Mouse (Mus musculus) kidney, postnatal 10 days (tissue): Measurements from ENCODE around the gene Igsf10.
A peak's percentile ranks its signal among the peaks of the same experiment; 100 is the strongest.
"Not testable (repeated sequence)": the region's sequence is repeated elsewhere in the genome, so short reads cannot be mapped to it uniquely, and the experiment has no call there.

Experiments
- DNase-seq: peaks from one replicate; pipeline ENCODE4 v3.0.0; 2021; ENCODE audit warnings: mixed read lengths

The Igsf10 gene

DNA sequence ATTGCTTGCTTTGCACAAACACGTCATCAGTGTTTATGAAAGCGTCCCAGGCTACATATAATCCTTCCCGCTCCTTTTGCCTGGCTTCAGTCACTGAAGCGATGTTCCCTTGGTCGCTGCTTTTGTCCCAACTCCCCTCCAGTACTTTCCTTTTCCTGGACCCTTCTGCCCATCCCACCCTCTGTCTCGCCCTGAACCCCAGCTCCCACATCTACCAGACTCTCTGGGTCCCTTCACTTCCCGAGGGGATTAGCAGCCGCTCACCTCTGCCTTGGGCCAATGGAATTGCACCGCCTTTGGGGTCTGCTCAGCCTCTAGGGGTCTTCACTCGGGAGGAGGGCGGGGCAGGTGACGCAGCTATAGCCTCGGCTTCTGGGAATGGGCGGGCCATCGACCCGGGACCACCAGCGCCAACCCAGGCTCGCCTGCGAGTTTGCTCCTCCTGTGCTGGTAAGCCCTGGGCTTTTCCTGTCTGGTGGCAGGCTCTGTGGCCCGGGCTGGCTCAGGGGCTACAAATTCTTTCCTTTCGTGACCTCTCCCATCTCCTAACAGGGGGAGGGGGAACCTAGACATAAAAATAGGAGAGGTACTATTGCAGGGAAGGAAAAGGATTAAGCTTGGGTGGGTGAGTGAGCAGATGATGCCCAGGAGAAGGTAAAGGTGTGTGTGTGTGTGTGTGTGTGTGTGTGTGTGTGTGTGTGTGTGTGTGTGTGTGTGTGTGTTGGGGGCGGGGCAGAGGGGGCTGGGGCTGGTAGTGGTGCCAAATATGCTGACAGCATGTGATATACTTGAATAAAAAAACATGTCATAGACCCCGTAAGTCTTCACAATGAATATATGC, at the start of gene Igsf10:
TSS of gene Igsf10 (minus strand) at position 330 of the 841 bp plus-strand sequence.
- peak; percentile 71 for DNase-seq

DNA sequence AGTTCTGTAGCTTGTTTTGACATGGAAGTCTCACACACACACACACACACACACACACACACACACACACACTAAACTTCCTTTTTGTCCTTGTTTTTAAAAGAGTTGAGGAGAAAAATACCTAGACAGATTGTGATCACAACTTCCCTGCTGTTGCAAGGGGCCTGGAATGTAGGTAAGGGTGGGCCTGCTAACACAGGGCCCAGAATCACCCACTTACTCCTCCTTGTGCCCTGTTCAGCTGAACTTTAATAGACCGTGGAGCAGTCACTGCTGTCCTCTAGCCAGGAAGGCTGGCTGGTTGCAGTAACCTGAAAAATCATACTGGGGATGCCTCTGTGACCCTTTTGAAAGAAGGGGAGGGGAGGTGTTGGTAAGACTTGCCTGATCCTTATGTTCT, 41.4 kb upstream of the Igsf10 start:
- DNase-seq = no peak

DNA sequence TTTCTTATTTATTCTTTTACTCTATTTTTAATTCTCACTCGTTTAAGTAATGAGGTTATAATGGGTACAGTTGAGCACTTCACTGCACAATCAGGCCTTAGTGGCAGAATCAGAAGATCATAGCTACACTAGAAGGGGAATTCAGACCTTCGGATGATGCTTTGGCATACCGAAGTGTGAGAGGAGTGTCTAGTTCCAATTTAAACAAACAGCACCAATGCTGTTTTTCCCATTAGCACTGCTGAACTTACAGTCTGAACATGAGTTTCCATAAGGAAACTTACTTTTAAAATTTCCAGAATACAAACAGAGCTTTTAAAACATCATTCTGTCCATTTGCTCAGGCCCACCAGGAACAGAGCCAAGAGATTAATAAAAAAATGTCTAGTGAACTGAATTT, 40.8 kb upstream of the Igsf10 start:
- DNase-seq = no peak

DNA sequence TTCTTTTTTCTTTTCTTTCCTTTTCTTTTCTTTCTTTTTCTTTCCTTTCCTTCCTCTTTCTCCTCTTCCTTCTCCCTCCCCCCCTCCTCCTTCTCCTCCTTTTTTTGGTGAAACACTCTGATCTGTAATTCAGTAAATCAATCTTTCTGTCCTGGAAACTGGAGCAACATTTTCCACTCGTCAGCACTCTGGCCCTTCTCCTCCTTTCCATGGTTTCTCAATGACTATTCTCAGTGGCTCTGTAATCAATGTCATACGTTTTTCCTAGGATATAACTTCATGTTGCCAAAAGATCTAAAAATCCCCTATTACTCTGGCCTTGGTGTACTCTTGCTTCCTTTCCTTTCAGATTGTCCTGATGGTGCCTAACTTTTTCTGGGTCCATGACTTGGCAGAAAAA, 40.1 kb upstream of the Igsf10 start:
- DNase-seq = no peak

DNA sequence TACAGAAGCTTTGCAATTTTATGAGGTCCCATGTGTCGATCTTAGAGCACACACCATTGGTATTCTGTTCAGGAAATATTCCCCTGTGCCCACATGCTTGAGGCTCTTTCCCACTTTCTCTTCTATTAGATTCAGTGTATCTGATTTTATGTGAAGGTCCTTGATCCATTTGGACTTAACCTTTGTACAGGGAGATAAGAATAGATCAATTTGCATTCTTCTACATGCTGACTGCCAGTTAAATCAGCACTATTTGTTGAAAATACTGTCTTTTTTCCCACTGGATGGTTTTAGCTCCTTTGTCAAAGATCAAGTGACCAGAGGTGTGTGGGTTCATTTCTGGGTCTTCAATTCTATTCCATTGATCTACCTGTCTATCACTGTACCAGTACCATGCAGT, 34.6 kb upstream of the Igsf10 start:
- DNase-seq = not testable (repeated sequence)

DNA sequence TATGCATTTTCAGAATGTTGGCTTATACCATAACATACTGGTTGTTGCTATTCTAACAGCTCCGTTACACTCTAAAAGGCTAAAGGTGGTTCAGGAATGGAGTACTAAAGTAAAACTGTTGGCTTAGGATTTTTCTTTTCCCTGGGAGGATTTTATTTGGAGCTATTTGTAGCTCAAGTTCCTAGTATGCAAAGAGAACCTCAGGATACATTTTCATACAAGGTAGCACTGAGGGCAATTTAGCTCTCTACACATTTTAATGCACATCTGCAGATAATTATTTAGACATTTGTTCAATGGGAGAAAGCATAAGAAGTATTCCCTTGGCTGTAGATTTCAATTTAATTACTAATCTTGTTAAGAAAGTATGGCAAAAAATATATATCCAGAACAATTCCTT, 17.7 kb upstream of the Igsf10 start:
- no peak for DNase-seq

DNA sequence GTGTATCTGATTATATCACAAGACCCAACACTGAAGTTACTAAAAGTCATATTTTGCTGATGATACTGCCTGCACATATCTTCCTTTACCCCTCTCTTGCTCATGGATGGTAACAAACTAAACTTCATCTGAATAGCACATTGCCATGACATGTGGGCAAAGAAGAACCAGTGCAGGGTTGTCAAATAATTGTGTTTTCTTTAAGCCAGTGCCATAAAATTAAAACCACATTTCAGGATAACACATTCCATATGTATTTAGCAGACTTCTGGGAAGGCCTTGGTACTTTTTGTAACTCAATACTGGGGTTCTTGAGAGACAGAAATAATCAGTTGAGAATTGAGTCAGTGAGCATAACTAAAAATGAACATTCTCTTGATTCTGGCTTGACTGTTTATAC, 15.9 kb upstream of the Igsf10 start:
- no peak for DNase-seq

DNA sequence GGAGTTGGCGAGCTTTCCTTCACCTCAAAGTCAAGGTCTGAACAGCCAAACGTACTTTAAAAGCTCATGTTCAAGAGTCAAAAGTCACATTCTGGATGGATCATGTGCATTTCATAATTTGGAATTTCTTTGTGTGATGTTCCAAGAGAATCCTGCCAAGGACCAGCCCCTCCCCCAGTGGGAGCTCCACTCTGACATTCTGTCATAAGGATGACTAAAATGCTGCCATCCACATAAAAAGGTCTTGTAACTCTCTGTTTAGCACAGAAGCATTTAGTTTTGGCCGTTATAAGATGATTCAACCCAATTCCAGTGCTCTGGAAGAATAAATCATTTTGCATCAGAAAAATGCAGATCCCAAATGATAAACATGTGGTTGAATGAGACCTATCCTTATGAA, 10.0 kb upstream of the Igsf10 start:
- DNase-seq = peak; percentile 28

DNA sequence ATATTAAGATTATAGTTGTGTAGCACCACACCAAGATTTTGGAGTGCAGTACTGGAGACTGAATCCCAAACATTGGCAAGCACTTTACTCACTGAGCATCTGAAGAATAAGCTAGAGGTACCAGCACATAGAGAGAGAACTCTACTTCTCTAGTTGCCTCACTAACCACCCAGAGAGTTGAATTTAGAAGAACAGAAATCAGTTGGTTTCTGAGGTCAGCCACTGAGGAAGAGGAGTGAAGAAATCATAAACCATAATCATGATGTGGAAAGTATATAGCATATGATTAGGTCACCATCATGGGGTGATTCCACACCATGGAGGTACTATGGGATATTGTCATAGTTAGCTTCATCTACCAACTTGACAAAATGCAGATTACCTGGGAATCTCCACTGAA, 7.6 kb upstream of the Igsf10 start:
- no peak for DNase-seq

DNA sequence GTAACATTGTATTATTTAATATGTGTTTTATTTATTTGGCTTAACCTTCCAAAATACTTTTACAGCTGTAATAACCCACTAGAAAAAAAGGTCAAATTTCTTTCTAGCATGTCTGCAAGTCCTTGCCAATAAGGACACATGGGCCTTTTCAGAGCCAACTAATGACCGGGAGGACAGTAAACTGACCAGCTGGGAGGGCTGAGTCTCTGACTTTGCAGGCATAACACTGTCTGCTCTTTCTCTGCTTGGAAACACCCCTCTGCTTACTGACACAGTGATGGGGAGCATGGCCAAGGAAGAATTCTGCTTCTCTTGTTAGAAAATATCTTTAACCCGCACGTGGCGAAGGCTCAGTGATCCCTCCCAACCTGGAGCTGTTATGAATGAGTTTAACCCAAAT, 1.2 kb downstream of the Igsf10 start:
- DNase-seq = peak; percentile 70

DNA sequence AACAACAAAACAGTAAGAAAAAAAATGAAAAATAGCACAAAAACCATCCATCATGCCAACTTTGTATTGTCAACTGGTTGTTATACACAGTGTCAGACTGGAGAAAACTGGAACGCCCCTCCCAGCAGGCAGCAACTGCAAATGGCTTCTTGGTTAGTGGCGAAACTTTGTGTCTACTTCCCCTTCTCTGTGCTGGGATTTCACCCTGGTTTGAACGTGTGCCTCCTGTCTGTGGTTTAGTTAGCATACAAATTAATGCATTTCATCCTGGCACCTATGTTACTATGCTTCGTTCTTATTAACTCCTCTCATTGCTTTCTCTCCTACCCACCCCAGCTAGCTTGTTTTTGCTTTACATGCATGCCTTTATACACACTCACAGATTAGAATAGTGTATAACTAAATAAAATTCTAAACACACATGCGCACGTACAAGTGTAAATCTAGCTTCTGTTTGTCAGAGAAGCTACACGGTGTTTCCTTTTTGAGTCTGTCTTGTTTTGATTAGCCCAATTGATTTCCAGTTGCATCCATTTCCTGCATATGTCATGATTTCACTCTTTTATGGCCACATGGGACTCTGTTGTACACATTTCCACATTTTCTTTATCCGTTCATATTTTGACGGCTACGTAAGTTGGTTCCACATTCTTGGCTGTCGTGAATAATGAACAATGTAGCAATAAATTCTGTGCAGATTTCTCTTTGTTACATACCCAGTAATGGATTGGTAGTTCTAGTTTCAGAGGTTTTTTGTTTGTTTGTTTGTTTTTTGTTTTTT, 2.4 kb downstream of the Igsf10 start:
- no peak for DNase-seq

DNA sequence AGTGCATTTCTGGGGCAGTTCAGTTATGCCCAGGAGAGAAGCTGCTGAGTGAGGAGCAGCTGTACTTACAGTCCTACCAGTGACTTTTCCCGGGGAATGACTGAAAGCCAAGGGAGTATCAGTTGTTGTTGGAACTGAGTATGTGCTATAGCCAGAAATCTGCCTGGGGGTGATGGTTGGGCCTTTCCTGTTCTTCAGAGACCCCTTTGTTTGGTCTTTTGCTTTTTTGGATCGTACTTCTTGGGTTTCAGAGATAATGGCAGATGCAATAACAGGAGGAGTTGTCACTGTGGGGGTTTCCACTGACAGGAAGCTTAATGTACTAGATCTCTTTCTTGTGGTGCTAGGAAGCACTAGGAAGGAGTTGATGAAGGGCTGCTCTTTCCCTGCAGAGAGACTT, 15.7 kb downstream of the Igsf10 start:
- DNase-seq = no peak

DNA sequence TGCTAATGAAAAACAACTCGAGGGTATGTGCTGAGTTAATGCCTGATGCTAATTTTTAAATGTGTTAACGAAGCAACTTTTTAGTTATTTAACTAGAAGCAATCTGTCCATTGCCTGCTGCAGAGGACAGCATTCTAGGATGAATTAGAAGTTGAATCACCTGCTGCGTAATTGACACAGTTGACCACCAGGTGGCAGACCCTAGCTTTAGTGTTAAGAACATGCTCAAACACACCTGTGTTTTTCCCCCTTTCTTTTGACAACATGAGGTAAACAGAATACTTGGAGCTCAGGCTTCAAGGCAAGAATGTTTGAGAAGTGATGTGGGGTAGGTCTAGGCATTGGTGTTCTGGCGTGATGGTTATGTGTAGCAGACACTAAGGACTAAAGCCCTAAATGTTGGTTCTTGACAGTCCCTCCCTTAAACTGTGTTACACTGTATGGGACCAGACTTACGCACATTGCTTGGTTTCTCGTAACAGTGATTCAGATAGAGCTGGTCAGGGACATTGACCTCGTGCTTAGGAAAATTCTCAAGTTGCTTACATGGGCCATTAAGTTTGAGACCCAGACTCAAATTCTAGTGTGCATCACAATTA, 22.8 kb downstream of the Igsf10 start:
- peak; percentile 77 for DNase-seq

DNA sequence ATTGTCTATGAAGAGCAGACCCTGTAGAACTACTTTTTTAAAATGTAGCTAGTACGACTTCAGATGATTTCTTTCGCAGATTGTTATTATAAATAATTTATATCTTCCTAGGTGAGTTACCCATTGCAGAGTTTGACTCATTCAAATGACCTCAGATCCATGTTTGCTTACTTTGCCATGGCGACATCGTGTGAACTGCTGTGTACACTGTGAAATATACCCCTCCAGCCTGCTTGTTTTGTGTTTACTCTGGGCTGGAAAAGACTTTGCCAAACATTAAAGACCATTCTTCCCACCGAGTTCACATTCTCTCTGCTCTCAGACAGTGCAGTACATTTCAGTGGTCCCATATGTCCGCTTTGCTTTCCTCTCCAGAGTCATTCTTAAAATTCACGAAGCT, 28.1 kb downstream of the Igsf10 start:
- no peak for DNase-seq

DNA sequence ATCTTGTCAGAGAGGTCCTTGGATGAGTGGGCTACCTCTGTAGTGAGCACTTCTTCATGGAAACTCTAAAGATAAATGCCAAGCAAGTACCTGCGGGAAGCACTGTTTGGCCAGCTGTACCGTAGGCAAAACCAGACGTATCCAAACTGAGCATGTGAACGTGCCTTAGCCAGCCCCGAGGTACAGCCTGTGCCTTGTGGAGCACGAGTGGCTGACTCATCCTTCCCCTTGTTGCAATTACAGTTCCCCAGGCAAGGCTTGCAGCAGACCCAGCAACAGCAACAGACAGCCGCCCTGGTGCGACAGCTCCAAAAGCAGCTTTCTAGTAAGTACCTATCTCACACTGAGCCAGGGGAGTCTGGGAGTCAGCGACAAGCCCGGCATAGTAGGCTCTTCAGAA, 31.6 kb downstream of the Igsf10 start:
- no peak for DNase-seq

DNA sequence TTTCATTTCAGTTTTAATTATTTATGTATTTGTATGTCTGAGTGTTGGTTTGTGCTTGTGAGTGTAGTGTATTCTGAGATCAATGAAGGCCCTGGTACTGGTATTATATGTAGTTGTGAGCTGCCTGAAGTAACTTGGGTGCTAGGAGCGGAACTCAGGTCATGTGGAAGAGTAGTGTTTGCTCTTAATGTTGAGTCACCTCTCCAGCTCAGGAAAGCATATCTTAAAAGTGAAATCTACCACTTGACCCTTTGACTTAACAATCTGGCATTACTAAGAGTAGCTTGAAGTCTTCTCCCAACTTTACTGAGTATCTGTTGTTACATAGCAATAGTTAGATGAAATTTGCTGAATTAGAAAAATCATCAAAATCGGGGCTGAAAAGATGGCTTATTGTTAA, 38.7 kb downstream of the Igsf10 start:
- no peak for DNase-seq

DNA sequence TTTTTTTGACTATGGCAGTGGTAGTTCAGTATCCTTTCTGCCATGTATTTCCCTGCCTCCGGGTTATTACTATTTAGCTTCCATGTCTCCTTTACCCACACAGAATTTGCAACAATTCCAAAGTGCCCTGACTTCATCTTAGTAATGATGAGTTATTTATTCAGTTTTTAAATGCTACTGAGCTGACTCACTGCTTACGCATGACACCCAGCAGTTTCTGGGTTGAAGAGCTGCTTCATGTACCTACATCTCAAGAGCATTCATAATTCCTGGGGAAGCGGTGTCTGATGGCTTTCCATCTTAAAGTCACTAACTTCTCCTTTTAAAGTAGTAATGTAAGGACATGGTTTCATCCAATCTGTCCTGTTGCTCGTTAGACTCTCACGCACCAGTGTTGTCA, 39.2 kb downstream of the Igsf10 start:
- no peak for DNase-seq

DNA sequence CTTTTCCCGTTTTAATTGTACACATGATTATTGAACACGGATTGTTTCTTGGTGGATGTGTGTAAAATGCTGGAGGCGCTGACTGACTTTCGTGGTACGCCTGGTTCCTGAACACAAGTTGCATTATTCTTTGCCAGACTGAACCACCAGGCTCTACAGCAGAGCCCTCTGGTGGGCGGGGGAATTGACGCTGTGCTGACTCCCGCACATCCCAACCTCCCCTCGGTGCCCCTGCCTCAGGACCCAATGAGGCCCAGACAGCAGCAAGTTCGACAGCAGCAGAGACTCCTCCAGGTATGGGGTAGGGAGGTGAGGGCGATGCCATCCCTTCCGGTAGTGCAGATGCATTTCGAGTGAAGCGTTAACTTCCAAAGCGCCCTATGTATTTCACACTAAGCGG, 46.5 kb downstream of the Igsf10 start:
- DNase-seq = no peak

DNA sequence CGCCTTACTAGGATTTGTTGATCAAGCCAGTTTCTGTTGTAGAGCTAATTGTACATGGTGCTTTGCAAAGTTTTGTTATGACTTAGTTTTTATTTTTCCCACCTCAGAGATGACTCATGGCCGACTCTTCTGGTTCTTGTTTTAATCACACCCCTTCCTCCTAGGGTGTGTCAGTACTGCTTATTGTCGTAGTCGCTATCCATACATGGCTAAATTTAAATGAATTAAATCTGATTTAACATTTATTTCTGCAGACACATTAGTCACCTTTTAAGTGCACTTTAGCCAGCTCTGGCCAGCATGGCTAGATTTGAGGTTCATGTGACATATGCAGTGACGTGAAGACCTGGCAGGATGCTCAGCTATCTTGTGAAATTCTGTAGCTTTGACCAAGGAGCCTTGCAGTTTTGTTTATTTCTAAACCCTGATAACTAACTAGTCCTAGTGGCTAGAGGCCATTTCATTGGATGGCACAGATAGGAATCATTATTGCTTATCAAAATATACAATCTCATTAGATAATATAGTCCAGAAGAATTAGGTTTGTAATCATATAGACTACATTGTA, 47.5 kb downstream of the Igsf10 start:
- DNase-seq = no peak

DNA sequence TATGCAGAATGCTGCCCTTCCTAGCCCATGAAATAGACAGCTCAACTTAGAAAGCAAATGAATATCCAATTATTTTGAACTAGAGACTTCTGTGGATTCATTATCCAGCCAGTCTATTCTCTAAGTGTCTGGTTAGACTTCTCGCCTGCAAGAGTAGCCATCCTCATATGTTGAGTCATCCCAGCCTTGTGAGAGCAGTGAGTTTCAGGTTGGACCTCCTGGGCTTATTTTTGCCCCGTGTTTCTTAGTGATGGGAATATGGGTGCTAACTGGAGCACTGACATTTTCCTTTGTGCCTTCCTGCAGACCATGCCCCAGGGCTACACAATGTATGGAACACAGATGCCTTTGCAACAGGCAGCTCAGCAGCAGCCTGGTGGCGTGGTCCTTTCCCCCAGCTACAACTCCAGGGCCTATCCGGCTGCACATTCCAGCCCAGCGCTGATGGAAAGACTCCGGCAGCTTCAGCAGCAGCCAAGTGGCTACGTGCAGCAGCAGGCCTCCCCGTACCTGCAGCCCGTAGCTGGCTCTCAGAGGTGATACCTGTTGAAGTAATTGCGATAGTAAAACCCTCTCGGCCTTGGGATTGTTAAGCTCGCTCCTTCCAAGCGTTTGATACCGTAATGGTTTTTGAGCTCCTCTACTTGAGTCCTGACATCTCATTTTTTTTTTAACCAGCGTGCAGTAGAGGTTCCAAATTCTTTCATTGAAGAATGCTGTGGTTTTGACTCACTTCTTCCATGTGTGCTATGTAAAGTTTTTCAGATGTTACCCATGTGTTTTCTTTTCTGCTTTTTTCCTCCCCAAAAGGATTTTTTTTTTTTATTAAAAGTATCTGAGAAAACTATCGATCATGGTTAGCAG, 48.3 kb downstream of the Igsf10 start:
- no peak for DNase-seq

DNA sequence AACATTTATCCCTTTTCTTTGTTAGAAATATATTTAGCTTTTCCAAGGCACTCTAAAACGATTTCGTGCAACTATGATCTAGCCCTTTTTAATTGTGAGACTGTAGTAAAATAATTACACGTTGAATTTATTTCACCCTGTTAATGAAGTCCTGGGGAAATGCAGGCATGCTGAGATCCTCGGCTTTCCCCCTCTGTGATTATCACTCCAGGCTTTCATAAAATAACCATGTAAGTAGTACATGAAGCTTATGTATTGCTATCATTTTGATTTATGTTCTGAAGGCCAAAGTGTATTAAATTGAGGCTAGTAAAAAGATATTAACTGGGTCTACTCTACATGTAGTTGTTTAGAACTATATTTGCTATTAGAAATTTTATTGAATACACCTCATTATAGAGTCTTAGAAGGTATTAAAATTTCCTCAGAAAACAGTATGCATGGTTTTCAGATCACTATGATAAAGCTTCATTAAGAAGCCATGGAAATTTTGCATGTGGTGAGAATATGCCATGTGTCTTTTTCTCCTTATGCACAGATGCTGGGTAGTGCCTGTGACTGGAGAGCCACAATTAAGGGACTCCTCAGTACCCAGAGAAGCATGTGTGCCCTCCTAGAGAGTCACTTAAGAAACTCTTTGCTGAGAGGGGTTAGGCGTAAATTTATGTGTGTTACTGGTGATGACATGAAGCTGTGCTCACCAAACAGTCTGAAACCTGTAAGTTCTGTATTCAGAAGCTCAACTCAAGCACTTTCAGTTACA, 50.6 kb downstream of the Igsf10 start:
- DNase-seq = no peak

DNA sequence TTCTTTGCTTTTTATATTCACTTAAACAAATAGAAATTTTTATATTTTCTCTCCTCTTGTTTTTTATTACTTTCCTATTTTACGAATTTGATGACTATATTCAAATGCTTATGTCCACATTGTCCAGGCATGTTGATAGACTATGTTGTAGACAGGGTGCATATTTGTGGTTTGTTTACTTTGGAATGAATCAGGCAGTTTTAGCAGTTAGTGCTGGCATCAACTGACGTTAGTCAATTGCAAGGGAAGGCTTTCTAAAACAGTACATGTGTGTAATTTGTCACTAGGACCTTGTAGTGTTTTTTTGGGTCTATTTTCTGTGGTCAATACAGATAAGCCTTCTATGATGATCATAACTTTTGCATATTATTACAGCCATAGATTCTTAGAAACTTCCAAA, 53.6 kb downstream of the Igsf10 start:
- DNase-seq = no peak
